Mouse (Mus musculus): Measurements from ENCODE around the gene Gm12216. TPM values are rescaled to one million over a fixed set of nuclear protein-coding genes. Genes with fewer than 3 reads are reported as not detected.

Gene Gm12216
- total and polyA plus RNA-seq, 3 experiments = not detected

- DNase-seq (ENCODE audit: low read depth, low spot score) = no peak
- H3K36me3 ChIP-seq (ENCODE audit: control insufficient read depth in 1 of 2, insufficient read depth in 2 of 2, low read length in 2 of 2) = peaks cover 0 to 2% of the 10 kb centered on the region in 2 experiments; a peak in 2 of 4 replicates
- H3K27me3 ChIP-seq (ENCODE audit: control insufficient read depth in 1 of 2, insufficient read depth in 2 of 2, low read length in 2 of 2) = peaks cover 3 to 7% of the 10 kb centered on the region in 2 experiments; a peak in 3 of 4 replicates
- H3K9me3 ChIP-seq (replicated peaks; ENCODE audit: insufficient read depth, low read length) = no peaks in the 10 kb centered on the region
- H3K9ac ChIP-seq (ENCODE audit: control insufficient read depth, low read depth, low read length, poor library complexity, severe bottlenecking) = no peak overlapping the region
- no peak overlapping the region for H3K4me3 ChIP-seq (ENCODE audit: control insufficient read depth in 1 of 2, insufficient read depth in 1 of 2, low read depth in 2 of 2, low read length in 2 of 2)
- H3K4me1 ChIP-seq (ENCODE audit: control insufficient read depth in 1 of 2, insufficient read depth in 2 of 2, low read length in 2 of 2) = peaks cover 0 to 8% of the 10 kb centered on the region in 2 experiments; a peak in 2 of 4 replicates
- H3K27ac ChIP-seq (ENCODE audit: control insufficient read depth, low read depth, low read length) = no peak overlapping the region
- H3K79me2 ChIP-seq (ENCODE audit: control insufficient read depth, insufficient read depth, low read length, poor library complexity) = no peaks in the 10 kb centered on the region
- no peak for TF ChIP-seq POLR2AphosphoS5 (IDR thresholded peaks at IDR 0.05; ENCODE audit: borderline replicate concordance, low read depth, low read length)
- no peak for TF ChIP-seq MYC (IDR thresholded peaks at IDR 0.05; ENCODE audit: low read depth, low read length)
- TF ChIP-seq TBP (IDR thresholded peaks at IDR 0.05; ENCODE audit: low read depth, low read length) = no peak
- no peak for TF ChIP-seq E2F4 (IDR thresholded peaks at IDR 0.05; ENCODE audit: borderline replicate concordance, low read depth, low read length)
Measured at GRCm38 (mm10) chr11:53771001-53771744, 87.9 kb downstream of the Gm12216 start.

- H3K9me3 ChIP-seq (replicated peaks; ENCODE audit: insufficient read depth, low read length) = no peaks in the 10 kb centered on the region
- no peak overlapping the region for H3K27ac ChIP-seq (ENCODE audit: control insufficient read depth, low read depth, low read length)
- peak overlapping the region; percentile 54 for H3K9ac ChIP-seq (ENCODE audit: control insufficient read depth, low read depth, low read length, poor library complexity, severe bottlenecking)
- DNase-seq (ENCODE audit: low read depth, low spot score) = no peak
- peak overlapping the region; percentile 61 to 72 for H3K4me3 ChIP-seq (ENCODE audit: control insufficient read depth in 1 of 2, insufficient read depth in 1 of 2, low read depth in 2 of 2, low read length in 2 of 2)
- H3K79me2 ChIP-seq (ENCODE audit: control insufficient read depth, insufficient read depth, low read length, poor library complexity) = no peaks in the 10 kb centered on the region
- H3K27me3 ChIP-seq (ENCODE audit: control insufficient read depth in 1 of 2, insufficient read depth in 2 of 2, low read length in 2 of 2) = peaks cover 3 to 7% of the 10 kb centered on the region in 2 experiments; a peak in 3 of 4 replicates
- peaks cover 0 to 2% of the 10 kb centered on the region in 2 experiments; a peak in 2 of 4 replicates for H3K36me3 ChIP-seq (ENCODE audit: control insufficient read depth in 1 of 2, insufficient read depth in 2 of 2, low read length in 2 of 2)
- peaks cover 0 to 8% of the 10 kb centered on the region in 2 experiments; a peak in 2 of 4 replicates for H3K4me1 ChIP-seq (ENCODE audit: control insufficient read depth in 1 of 2, insufficient read depth in 2 of 2, low read length in 2 of 2)
- TF ChIP-seq MYB (IDR thresholded peaks at IDR 0.05; ENCODE audit: low read depth, low read length) (no peak), CTCF (IDR thresholded peaks at IDR 0.05 in 2 of 3, conservative IDR thresholded peaks at IDR 0.05 in 1 of 3; ENCODE audit: control insufficient read depth in 1 of 3, insufficient read depth in 1 of 3, low read depth in 2 of 3, low read length in 3 of 3, poor library complexity in 1 of 3, severe bottlenecking in 1 of 3) (peak in 1 of 3 experiments; percentile 24; a peak in 1 of 6 replicates), SIN3A (IDR thresholded peaks at IDR 0.05; ENCODE audit: low read length) (no peak; the same call in 1 of the 2 replicates), TBP (IDR thresholded peaks at IDR 0.05; ENCODE audit: low read depth, low read length) (no peak), GATA1 (IDR thresholded peaks at IDR 0.05; ENCODE audit: low read depth, low read length) (no peak), CHD2 (IDR thresholded peaks at IDR 0.05; ENCODE audit: low read length) (no peak), EP300 (IDR thresholded peaks at IDR 0.05; ENCODE audit: low read depth in 1 of 2, low read length in 2 of 2) (no peak), POLR2AphosphoS2 (IDR thresholded peaks at IDR 0.05; ENCODE audit: low read length) (no peak), ZMIZ1 (IDR thresholded peaks at IDR 0.05; ENCODE audit: low read depth, low read length) (no peak), POLR2AphosphoS5 (IDR thresholded peaks at IDR 0.05; ENCODE audit: borderline replicate concordance, low read depth, low read length) (peak; percentile 75; the same call in 1 of the 2 replicates), POLR2A (IDR thresholded peaks at IDR 0.05; ENCODE audit: control insufficient read depth in 1 of 2, insufficient read depth in 1 of 2, low read depth in 1 of 2, low read length in 2 of 2, poor library complexity in 1 of 2) (peak in 1 of 2 experiments; percentile 1; a peak in 1 of 4 replicates), E2F4 (IDR thresholded peaks at IDR 0.05; ENCODE audit: borderline replicate concordance, low read depth, low read length) (no peak), JUND (IDR thresholded peaks at IDR 0.05; ENCODE audit: low read depth, low read length) (no peak), MYC (IDR thresholded peaks at IDR 0.05; ENCODE audit: low read depth, low read length) (no peak), NELFE (IDR thresholded peaks at IDR 0.05; ENCODE audit: low read depth, low read length) (0 out of 2 replicates have a peak, but pooled peaks have one; percentile 13), TAL1 (IDR thresholded peaks at IDR 0.05; ENCODE audit: low read length) (no peak), ZKSCAN1 (IDR thresholded peaks at IDR 0.05; ENCODE audit: low read depth, low read length) (no peak), SMC3 (IDR thresholded peaks at IDR 0.05; ENCODE audit: low read depth, low read length) (no peak), ETS1 (IDR thresholded peaks at IDR 0.05; ENCODE audit: low read depth, low read length) (no peak), ZC3H11A (IDR thresholded peaks at IDR 0.05; ENCODE audit: low read depth, low read length) (no peak), ELF1 (IDR thresholded peaks at IDR 0.05; ENCODE audit: low read depth, low read length) (no peak), BHLHE40 (IDR thresholded peaks at IDR 0.05; ENCODE audit: borderline replicate concordance, low read depth, low read length) (no peak), MEF2A (IDR thresholded peaks at IDR 0.05; ENCODE audit: extremely low read depth, insufficient replicate concordance, low read depth, low read length, poor library complexity, severe bottlenecking) (no peak), UBTF (IDR thresholded peaks at IDR 0.05; ENCODE audit: borderline replicate concordance, insufficient read depth, low read depth, low read length) (0 out of 2 replicates have a peak, but pooled peaks have one; percentile 29), RCOR1 (IDR thresholded peaks at IDR 0.05; ENCODE audit: low read depth, low read length) (no peak), USF1 (IDR thresholded peaks at IDR 0.05; ENCODE audit: low read depth, low read length) (no peak), KAT2A (conservative IDR thresholded peaks at IDR 0.05; ENCODE audit: low read depth, low read length) (no peak), MAFK (IDR thresholded peaks at IDR 0.05; ENCODE audit: borderline replicate concordance, low read depth, low read length) (no peak)
Measured at GRCm38 (mm10) chr11:53770125-53770791, 88.8 kb downstream of the Gm12216 start.
